Mouse (Mus musculus) lung, adult 18-20 months (tissue): ENCODE measurements around the gene Magi2.
"Not testable (repeated sequence)": the region's sequence is repeated elsewhere in the genome, so short reads cannot be mapped to it uniquely, and the experiment has no call there.

Source experiments
- DNase-seq, 2 experiments: peaks; one replicate each; pipeline ENCODE4 v3.0.0; 2022; ENCODE audit warnings: mixed read lengths in 2 of 2

Gene Magi2

GRCm38 (mm10) chr5:19226866-19227243 is at the start of gene Magi2:
Gene Magi2, plus strand, starts transcription at chr5:19227036.
- DNase-seq: peak in 1 of 2 experiments; percentile 3

GRCm38 (mm10) chr5:19178594-19178993 is 48.2 kb upstream of the Magi2 start:
- DNase-seq: no peak

GRCm38 (mm10) chr5:19186175-19186574 is 40.7 kb upstream of the Magi2 start:
- DNase-seq: no peak

GRCm38 (mm10) chr5:19211665-19212064 is 15.2 kb upstream of the Magi2 start:
- DNase-seq: no peak

GRCm38 (mm10) chr5:19226144-19226865 is 531 bp upstream of the Magi2 start:
- DNase-seq: peak; percentile 45 to 60

- DNase-seq: no peak
These were observed 445 bp downstream of the Magi2 start for GRCm38 (mm10) chr5:19227281-19227680.

- peak; percentile 21 to 29 for DNase-seq
These were observed 1.0 kb downstream of the Magi2 start for GRCm38 (mm10) chr5:19227791-19228331.

- DNase-seq: no peak
These were observed 15.0 kb downstream of the Magi2 start for GRCm38 (mm10) chr5:19241797-19242196.

GRCm38 (mm10) chr5:19246426-19246825 is 19.6 kb downstream of the Magi2 start:
- no peak for DNase-seq

- DNase-seq: no peak
These were observed 20.4 kb downstream of the Magi2 start for GRCm38 (mm10) chr5:19247266-19247665.

GRCm38 (mm10) chr5:19262816-19263215 is 36.0 kb downstream of the Magi2 start:
- no peak for DNase-seq

GRCm38 (mm10) chr5:19264627-19265026 is 37.8 kb downstream of the Magi2 start:
- DNase-seq: no peak

- DNase-seq: no peak
These were observed 65.7 kb downstream of the Magi2 start for GRCm38 (mm10) chr5:19292581-19292980.

GRCm38 (mm10) chr5:19306656-19307055 is 79.8 kb downstream of the Magi2 start:
- DNase-seq: no peak

- DNase-seq: no peak
These were observed 83.0 kb downstream of the Magi2 start for GRCm38 (mm10) chr5:19309870-19310269.

GRCm38 (mm10) chr5:19322532-19322931 is 95.7 kb downstream of the Magi2 start:
- DNase-seq: no peak

- DNase-seq: no peak
These were observed 110.7 kb downstream of the Magi2 start for GRCm38 (mm10) chr5:19337561-19337960.

- no peak for DNase-seq
These were observed 141.3 kb downstream of the Magi2 start for GRCm38 (mm10) chr5:19368175-19368574.

GRCm38 (mm10) chr5:19395876-19396275 is 169.0 kb downstream of the Magi2 start:
- DNase-seq: no peak

- DNase-seq: no peak
These were observed 173.5 kb downstream of the Magi2 start for GRCm38 (mm10) chr5:19400299-19400698.

- DNase-seq: no peak
These were observed 174.0 kb downstream of the Magi2 start for GRCm38 (mm10) chr5:19400738-19401408.

- DNase-seq: not testable (repeated sequence)
These were observed 177.4 kb downstream of the Magi2 start for GRCm38 (mm10) chr5:19404268-19404667.

GRCm38 (mm10) chr5:19414556-19414955 is 187.7 kb downstream of the Magi2 start:
- DNase-seq: no peak

- no peak for DNase-seq
These were observed 202.5 kb downstream of the Magi2 start for GRCm38 (mm10) chr5:19429290-19429689.
